Mouse (Mus musculus) adrenal gland, adult 18-20 months (tissue): ENCODE measurements around the gene Tfpt. TPM values are rescaled to one million over a fixed set of nuclear protein-coding genes. Genes with fewer than 3 reads are reported as not detected.
"Not testable (repeated sequence)": the region's sequence is repeated elsewhere in the genome, so short reads cannot be mapped to it uniquely, and the experiment has no call there.

Source experiments
- DNase-seq, 2 experiments: peaks; one replicate each; pipeline ENCODE4 v3.0.0; 2021 to 2022; ENCODE audit warnings: low spot score in 2 of 2
- total RNA-seq, 2 experiments: library from RNA; stranded (reverse); gene quantifications; 1 replicate in 1 of 2; 2 replicates in 1 of 2; pipeline ENCODE4 v1.2.3; 2021

Gene Tfpt
- total RNA-seq, 2 experiments from 2014 or later, result 19.0 to 27.7 TPM

- DNase-seq, result peak; percentile 74 to 76
These were observed 12.3 kb downstream of the Tfpt start, which contains the start of gene Ndufa3 for GRCm38 (mm10) chr7:3617242-3617995. Gene Ndufa3, plus strand, starts transcription at chr7:3617373.

GRCm38 (mm10) chr7:3616389-3617241 lies 13.1 kb downstream of the Tfpt start:
- no peak for DNase-seq

- no peak for DNase-seq
These were observed 13.7 kb downstream of the Tfpt start, which contains the start of gene Oscar for GRCm38 (mm10) chr7:3616057-3616388. Gene Oscar, minus strand, starts transcription at chr7:3616157.

GRCm38 (mm10) chr7:3614021-3614420 lies 15.7 kb downstream of the Tfpt start:
- no peak for DNase-seq

GRCm38 (mm10) chr7:3611006-3611405 lies 18.7 kb downstream of the Tfpt start:
- no peak for DNase-seq

- DNase-seq, result no peak
These were observed 19.3 kb downstream of the Tfpt start for GRCm38 (mm10) chr7:3610437-3610836.

- no peak for DNase-seq
These were observed 20.6 kb downstream of the Tfpt start for GRCm38 (mm10) chr7:3609082-3609481.

GRCm38 (mm10) chr7:3608668-3609067 lies 21.1 kb downstream of the Tfpt start:
- no peak for DNase-seq

- no peak for DNase-seq
These were observed 22.3 kb downstream of the Tfpt start for GRCm38 (mm10) chr7:3607391-3607790.

GRCm38 (mm10) chr7:3606798-3607197 lies 22.9 kb downstream of the Tfpt start:
- no peak for DNase-seq

- peak; percentile 49 to 63 for DNase-seq
These were observed 28.6 kb downstream of the Tfpt start for GRCm38 (mm10) chr7:3601119-3601518.

GRCm38 (mm10) chr7:3597755-3598154 lies 32.0 kb downstream of the Tfpt start:
- not testable (repeated sequence) for DNase-seq

GRCm38 (mm10) chr7:3595146-3595545 lies 34.6 kb downstream of the Tfpt start:
- no peak for DNase-seq

- no peak for DNase-seq
These were observed 35.0 kb downstream of the Tfpt start for GRCm38 (mm10) chr7:3594686-3595085.

- DNase-seq, result no peak
These were observed 35.9 kb downstream of the Tfpt start for GRCm38 (mm10) chr7:3593855-3594254.

- DNase-seq, result no peak
These were observed 38.2 kb downstream of the Tfpt start for GRCm38 (mm10) chr7:3591534-3591933.

- DNase-seq, result no peak
These were observed 39.2 kb downstream of the Tfpt start for GRCm38 (mm10) chr7:3590550-3590949.

- no peak for DNase-seq
These were observed 42.4 kb downstream of the Tfpt start for GRCm38 (mm10) chr7:3587292-3587691.

GRCm38 (mm10) chr7:3586255-3586654 lies 43.5 kb downstream of the Tfpt start:
- no peak for DNase-seq

- DNase-seq, result no peak
These were observed 44.0 kb downstream of the Tfpt start for GRCm38 (mm10) chr7:3585763-3586162.

GRCm38 (mm10) chr7:3580029-3580428 lies 49.7 kb downstream of the Tfpt start:
- no peak for DNase-seq

GRCm38 (mm10) chr7:3578952-3579546 lies 50.7 kb downstream of the Tfpt start:
- DNase-seq, result no peak
